Mouse (Mus musculus): ENCODE results near the gene Olfr725. TPM values are rescaled to one million over a fixed set of nuclear protein-coding genes. Genes with fewer than 3 reads are reported as not detected.

The Olfr725 gene
- total RNA-seq (2021), result not detected
- long read RNA-seq, experiment 1, result 0 reads
- long read RNA-seq, experiment 2, result 0 reads

DNA sequence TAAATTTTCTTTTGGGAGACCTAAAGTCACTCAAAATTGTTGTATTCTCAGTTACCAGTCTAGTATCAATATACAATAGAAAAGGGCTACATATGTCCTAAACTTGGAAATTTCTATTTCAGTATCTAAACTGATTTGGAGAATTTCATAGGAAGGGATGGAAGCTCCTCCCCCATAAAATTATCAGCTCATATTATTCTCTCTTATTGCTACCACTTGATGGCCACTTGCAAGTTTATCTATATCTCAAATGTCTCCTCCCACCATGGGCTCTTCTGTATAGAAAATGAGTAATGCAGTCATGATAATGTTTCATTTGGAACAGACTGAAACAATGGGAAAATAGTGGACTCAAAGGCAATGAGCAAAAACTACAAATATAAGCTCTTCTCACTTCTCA is at the start of gene Olfr725:
Gene Olfr725, minus strand, starts transcription at position 101 of the 400 bp plus-strand sequence.
- DNase-seq, result no peak

DNA sequence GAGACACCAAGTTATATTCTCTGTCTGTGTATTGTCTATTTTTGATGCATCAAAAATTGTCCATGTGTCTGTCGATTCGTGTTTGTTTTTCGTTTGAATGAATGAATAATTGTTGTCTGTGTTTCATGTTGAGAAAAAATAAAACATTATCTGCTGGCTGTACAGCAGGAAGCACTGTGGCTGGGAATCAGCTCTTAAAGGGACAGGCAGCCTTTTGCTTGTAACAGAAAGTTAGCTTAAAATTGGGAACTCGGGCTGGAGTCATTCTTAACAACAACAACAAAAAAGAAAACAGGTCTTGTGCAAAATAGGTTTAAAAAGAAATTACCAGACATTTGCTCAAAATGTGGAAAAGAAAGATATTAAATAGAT is 22.5 kb upstream of the Olfr725 start:
- DNase-seq, result no peak

DNA sequence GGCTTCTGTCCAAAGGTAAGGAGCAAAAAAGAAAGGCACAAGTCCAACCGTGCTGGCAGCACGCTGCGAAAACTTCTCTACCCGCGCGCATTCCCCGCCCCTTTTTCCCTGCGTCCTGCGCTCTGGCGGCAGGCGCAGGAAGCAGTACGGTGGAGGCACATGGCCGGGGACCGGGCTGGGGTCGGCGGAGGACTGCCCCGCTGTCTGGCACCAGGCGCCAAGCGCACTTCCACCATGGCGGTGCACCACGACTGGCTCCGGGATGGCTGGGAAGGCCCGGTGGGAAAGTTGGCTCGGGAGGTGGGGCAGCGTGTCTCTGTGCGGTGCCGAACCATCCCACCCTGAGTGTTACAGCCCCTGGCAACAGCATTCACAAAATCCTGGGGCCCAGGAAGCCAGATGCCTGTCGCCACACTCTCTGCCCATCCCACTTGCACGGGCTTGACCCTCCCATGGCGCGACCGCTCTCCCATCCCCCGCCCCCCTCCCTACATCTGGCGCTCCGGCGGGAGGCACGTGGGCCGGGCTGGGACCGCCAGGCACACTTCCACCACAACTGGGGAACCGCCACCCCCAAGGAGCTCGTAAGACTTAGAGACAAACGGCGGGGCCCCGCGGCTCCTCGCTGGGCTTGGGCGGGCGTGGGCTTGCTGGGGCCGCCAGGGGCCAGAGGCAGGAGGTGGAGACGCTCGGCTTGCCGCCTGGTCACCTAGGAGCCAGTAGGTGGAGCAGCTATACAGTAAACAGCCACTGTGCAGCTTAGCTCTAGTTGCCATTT is 22.0 kb upstream of the Olfr725 start:
- peak; percentile 70 for DNase-seq

DNA sequence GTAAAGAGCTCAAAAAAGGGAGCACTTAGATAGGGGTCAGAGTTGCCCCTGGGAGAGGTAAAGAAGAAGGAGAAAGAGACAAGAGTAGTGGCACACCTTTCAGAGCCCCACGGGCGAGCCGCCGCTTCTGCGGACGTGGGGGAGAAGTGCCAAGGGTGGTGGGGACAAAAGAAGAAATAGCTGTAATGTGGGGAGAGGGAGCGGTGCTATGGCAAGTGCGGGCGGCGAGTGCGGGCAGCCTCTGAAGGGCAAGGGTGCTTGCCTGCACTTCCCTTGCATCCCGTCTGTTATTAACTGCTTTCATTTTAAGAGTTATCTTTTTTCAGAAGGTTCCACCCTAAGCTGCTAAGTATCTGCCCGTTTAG is 21.4 kb upstream of the Olfr725 start:
- DNase-seq, result no peak

DNA sequence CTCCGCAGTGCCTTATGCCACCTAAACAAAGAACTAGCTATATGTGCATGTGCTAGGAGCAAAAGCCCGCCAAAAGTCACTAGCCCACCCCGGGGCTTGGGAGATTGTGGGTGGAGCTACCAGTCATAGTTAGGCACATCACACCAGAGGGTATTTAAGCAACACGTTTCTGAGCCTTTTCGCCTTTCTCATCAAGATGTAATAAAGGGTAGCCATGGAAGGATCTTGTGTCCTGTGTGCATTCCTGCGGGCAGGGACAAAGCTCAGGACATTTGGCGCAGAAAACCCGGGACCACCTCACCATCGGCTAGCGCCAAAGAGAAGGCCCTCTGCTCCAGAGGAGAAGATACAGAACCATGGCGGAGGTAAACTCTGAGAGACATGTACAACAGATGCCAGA is 21.0 kb upstream of the Olfr725 start:
- DNase-seq, result no peak

DNA sequence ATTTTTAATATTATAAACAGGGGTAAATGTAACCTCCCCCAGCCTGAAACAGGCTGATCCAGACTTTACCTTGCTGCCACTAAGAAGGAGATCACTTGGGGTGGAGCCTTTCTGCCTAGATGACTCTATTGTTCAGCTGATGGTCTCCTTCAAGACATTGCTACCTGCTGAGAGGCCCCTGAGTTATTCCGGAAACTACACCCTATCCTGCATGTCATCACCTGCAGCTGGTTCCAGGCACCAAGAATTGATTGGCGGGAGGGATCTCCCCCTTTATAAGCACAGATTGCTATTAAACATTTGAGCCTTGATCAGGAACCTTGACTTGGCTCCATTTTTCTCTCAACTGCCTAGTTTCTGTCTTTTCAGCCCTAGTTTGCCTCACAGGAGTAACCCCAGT is 8.1 kb downstream of the Olfr725 start:
- no peak for DNase-seq

DNA sequence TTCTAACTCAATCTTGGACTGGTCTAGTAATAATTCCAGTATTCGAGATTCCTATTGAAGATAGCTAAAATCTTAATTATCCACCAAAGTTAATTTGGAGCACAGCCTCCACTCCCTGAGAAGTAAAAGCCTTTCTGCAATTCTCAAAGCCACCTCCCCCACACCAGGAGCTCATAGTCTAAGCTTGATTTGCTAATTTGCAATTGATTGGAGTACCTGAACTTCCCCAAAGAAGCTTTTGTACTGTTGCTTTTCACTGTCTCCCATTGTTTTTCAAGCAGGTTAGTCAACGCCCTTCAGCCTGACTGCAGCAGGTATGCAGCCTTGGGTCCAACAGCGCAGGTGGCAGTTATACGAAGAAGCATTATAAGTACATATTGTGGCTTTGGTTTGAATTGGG is 8.8 kb downstream of the Olfr725 start:
- no peak for DNase-seq

DNA sequence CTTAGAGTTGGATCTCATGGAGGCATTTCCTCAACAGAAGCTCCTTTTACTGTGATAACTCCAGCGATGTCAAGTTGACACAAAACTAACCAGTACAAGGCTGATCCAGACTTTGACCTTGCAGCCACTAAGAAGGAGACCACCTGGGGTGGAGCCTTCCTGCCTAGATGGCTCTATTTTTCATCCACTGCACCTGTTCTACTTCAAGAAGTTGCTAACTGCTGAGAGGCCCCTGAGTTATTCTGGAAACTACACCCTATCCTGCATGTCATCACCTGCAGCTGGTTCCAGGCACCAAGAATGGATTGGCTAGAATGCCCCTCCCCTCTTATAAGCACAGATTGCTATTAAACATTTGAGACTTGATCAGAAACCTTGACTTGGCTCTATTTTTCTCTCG is 13.8 kb downstream of the Olfr725 start:
- no peak for DNase-seq

Other genes starting within 250 kb of the Olfr725 start
- not detected for gene Olfr722, start 138.4 kb downstream of the Olfr725 start, total RNA-seq (2021)
- not detected for gene Olfr723, start 108.6 kb downstream of the Olfr725 start, total RNA-seq (2021)
- not detected for gene Olfr724, start 77.1 kb downstream of the Olfr725 start, total RNA-seq (2021)
- not detected for gene Olfr726, start 50.6 kb upstream of the Olfr725 start, total RNA-seq (2021)
- not detected for gene Olfr727, start 82.8 kb upstream of the Olfr725 start, total RNA-seq (2021)
- not detected for gene Olfr728, start 102.3 kb upstream of the Olfr725 start, total RNA-seq (2021)
- gene Olfr729, start 112.5 kb upstream of the Olfr725 start, total RNA-seq (2021), result not detected
- gene Olfr730, start 147.8 kb upstream of the Olfr725 start, total RNA-seq (2021), result not detected
- not detected for gene Olfr731, start 201.5 kb upstream of the Olfr725 start, total RNA-seq (2021)
- gene Olfr732, start 243.8 kb upstream of the Olfr725 start, total RNA-seq (2021), result not detected